Comparison of ENCODE assay signal across 12 mouse cellular contexts in the genomic region with DNA sequence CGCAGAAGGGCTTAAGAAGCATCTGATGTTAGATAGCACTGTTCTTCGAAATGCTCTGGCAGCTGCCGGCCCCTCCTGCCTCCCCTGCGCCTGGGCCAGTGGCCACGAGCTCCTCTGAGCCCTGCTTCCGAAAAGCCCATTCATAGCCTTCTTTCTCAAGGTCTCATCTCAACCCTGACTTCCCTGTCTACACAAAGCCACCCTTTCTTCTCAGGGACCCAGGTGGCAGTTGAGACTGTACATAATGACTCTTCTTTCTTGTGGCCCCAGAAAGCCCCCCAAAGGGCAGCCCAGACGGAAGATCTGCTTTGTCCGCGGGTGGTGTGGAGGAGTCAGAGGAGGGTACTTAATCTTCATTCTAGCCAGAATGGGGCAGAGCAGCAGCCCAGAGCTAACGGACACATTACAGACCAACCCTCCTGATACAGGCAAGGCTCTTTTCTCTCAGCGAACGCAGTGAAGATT. TPM values are rescaled to one million over a fixed set of nuclear protein-coding genes. Genes with fewer than 3 reads are reported as not detected.
A peak's percentile ranks its signal among the peaks of the same experiment; 100 is the strongest.
DNase-seq lines count a peak whose midpoint lies in the region; ATAC-seq lines count a peak whose summit lies in the region.
"Had no signal": no experiment of that assay in that cellular context is flagged by ENCODE, and none has a peak within 500 bp of the region (broad histone marks: within the 10 kb centered on the region; RNA-seq: fewer than 3 reads in every experiment).

No protein-coding gene starts in this region.

- DNase-seq in cerebellum, postnatal 10 days = peak; percentile 69 to 77
- DNase-seq in cerebellum, adult 9-10 months = no peak
- no peak for DNase-seq in midbrain, embryonic 10.5 days (ENCODE audit: low spot score)
- no peak for DNase-seq in midbrain, embryonic 11.5 days (ENCODE audit: low spot score, missing footprints)
- no peak for DNase-seq in midbrain, embryonic 14.5 days
- DNase-seq in testis, postnatal 14 days (ENCODE audit: low spot score) = peak; percentile 65
- no peak for DNase-seq in gastrocnemius, postnatal 36 days
- no peak for DNase-seq in urinary bladder, postnatal 14 days (ENCODE audit: low spot score)
- DNase-seq: kidney, adult 8-10 months; lung, adult 2 months had no signal

- intact Hi-C loops in gastrocnemius, postnatal 36 days (cut with DNase I) = loop anchor here (10.0 kb wide), 2 partner anchors 78 to 398 kb away; no protein-coding TSS in a partner anchor

- H3K27ac ChIP-seq in midbrain, embryonic 10.5 days (replicated peaks) = peak overlapping the region; percentile 69
- H3K27ac ChIP-seq in midbrain, embryonic 11.5 days (ENCODE audit: low read depth, low read length) = no peak overlapping the region
- peak overlapping the region; percentile 45; the same call in 1 of the 2 replicates for H3K27ac ChIP-seq in midbrain, embryonic 14.5 days (replicated peaks; ENCODE audit: low read depth, low read length)
- H3K27ac ChIP-seq: embryonic facial prominence, embryonic 12.5 days had no signal

- no peak overlapping the region for H3K4me2 ChIP-seq in midbrain, embryonic 11.5 days
- no peak overlapping the region for H3K4me2 ChIP-seq in midbrain, embryonic 14.5 days (ENCODE audit: low read length)
- H3K4me2 ChIP-seq: embryonic facial prominence, embryonic 12.5 days had no signal

- 0 out of 2 replicates have a peak, but pooled peaks cover 4% of the 10 kb centered on the region for H3K9me3 ChIP-seq in midbrain, embryonic 10.5 days (replicated peaks)
- no peaks in the 10 kb centered on the region for H3K9me3 ChIP-seq in midbrain, embryonic 11.5 days (ENCODE audit: control insufficient read depth, low read length)
- no peaks in the 10 kb centered on the region for H3K9me3 ChIP-seq in midbrain, embryonic 14.5 days (ENCODE audit: control insufficient read depth, low read length)
- H3K9me3 ChIP-seq: embryonic facial prominence, embryonic 12.5 days; G1E had no signal

- ATAC-seq in midbrain, embryonic 11.5 days (ENCODE audit: low FRiP score) = no peak
- no peak for ATAC-seq in midbrain, embryonic 14.5 days (ENCODE audit: low FRiP score, low TSS enrichment)

- no peak overlapping the region for H3K4me3 ChIP-seq in midbrain, embryonic 10.5 days
- H3K4me3 ChIP-seq in midbrain, embryonic 11.5 days (ENCODE audit: low read depth, low read length) = no peak overlapping the region
- no peak overlapping the region for H3K4me3 ChIP-seq in midbrain, embryonic 14.5 days (replicated peaks; ENCODE audit: low read depth, low read length)
- H3K4me3 ChIP-seq: embryonic facial prominence, embryonic 12.5 days had no signal

- peaks cover 18% of the 10 kb centered on the region for H3K4me1 ChIP-seq in midbrain, embryonic 10.5 days
- no peaks in the 10 kb centered on the region for H3K4me1 ChIP-seq in midbrain, embryonic 11.5 days (ENCODE audit: control insufficient read depth, insufficient read depth, low read length)
- H3K4me1 ChIP-seq in midbrain, embryonic 14.5 days (ENCODE audit: control insufficient read depth, insufficient read depth, low read length) = no peaks in the 10 kb centered on the region
- H3K4me1 ChIP-seq: embryonic facial prominence, embryonic 12.5 days had no signal

- H3K27me3 ChIP-seq in midbrain, embryonic 10.5 days (ENCODE audit: low read depth, poor library complexity, severe bottlenecking) = no peaks in the 10 kb centered on the region
- H3K27me3 ChIP-seq in midbrain, embryonic 11.5 days (ENCODE audit: control insufficient read depth, insufficient read depth, low read length) = no peaks in the 10 kb centered on the region
- no peaks in the 10 kb centered on the region for H3K27me3 ChIP-seq in midbrain, embryonic 14.5 days (ENCODE audit: control insufficient read depth, insufficient read depth, low read length)
- H3K27me3 ChIP-seq: embryonic facial prominence, embryonic 12.5 days had no signal

- no peaks in the 10 kb centered on the region for H3K36me3 ChIP-seq in midbrain, embryonic 10.5 days
- no peaks in the 10 kb centered on the region for H3K36me3 ChIP-seq in midbrain, embryonic 11.5 days (ENCODE audit: control insufficient read depth, insufficient read depth, low read length)
- no peaks in the 10 kb centered on the region for H3K36me3 ChIP-seq in midbrain, embryonic 14.5 days (ENCODE audit: control insufficient read depth, insufficient read depth, low read length)
- H3K36me3 ChIP-seq: embryonic facial prominence, embryonic 12.5 days; G1E had no signal

- H3K9ac ChIP-seq in midbrain, embryonic 11.5 days (ENCODE audit: low read length) = no peak overlapping the region
- no peak overlapping the region for H3K9ac ChIP-seq in midbrain, embryonic 14.5 days (replicated peaks; ENCODE audit: low read length)
- H3K9ac ChIP-seq: embryonic facial prominence, embryonic 12.5 days had no signal

- WGBS in midbrain, embryonic 10.5 days = 68% methylated on average over 12 of the region's 12 CpGs
- WGBS in midbrain, embryonic 11.5 days = 64% methylated on average over 12 of the region's 12 CpGs
- 35% methylated on average over 12 of the region's 12 CpGs for WGBS in midbrain, embryonic 14.5 days

RNA-seq across cellular contexts. Expression of a gene that starts 11.7 kb away (rescaled TPM):
- polyA plus RNA-seq in midbrain, embryonic 10.5 days (2016; fragmentation: Nextera tagmentation; extraction: Ambion mirVana) = 45.1 and 45.6 TPM in 2 replicates
- polyA plus RNA-seq in midbrain, embryonic 11.5 days (2014; fragmentation: Nextera tagmentation; extraction: Ambion mirVana) = 32.8 and 40.2 TPM in 2 replicates
- 43.4 and 43.5 TPM in 2 replicates for polyA plus RNA-seq in midbrain, embryonic 14.5 days (2014; fragmentation: Nextera tagmentation; extraction: Ambion mirVana)
- 1 to 10 TPM; 2.8 to 3.1 TPM for total RNA-seq in gastrocnemius, postnatal 36 days (2021)

RNA-seq across cellular contexts. Expression of a gene that starts 39.8 kb away (rescaled TPM):
- polyA plus RNA-seq in midbrain, embryonic 10.5 days (2016; fragmentation: Nextera tagmentation; extraction: Ambion mirVana) = 38.7 and 40.3 TPM in 2 replicates
- 19.2 and 24.9 TPM in 2 replicates for polyA plus RNA-seq in midbrain, embryonic 11.5 days (2014; fragmentation: Nextera tagmentation; extraction: Ambion mirVana)
- 50.5 and 52.4 TPM in 2 replicates for polyA plus RNA-seq in midbrain, embryonic 14.5 days (2014; fragmentation: Nextera tagmentation; extraction: Ambion mirVana)
- 10 to 100 TPM; 15.2 to 15.8 TPM for total RNA-seq in gastrocnemius, postnatal 36 days (2021)

RNA-seq across cellular contexts. Expression of a gene that starts 49.7 kb away (rescaled TPM):
- polyA plus RNA-seq in midbrain, embryonic 10.5 days (2016; fragmentation: Nextera tagmentation; extraction: Ambion mirVana) = 8.4 and 13.5 TPM in 2 replicates
- 12.9 and 14.2 TPM in 2 replicates for polyA plus RNA-seq in midbrain, embryonic 11.5 days (2014; fragmentation: Nextera tagmentation; extraction: Ambion mirVana)
- polyA plus RNA-seq in midbrain, embryonic 14.5 days (2014; fragmentation: Nextera tagmentation; extraction: Ambion mirVana) = 105 and 178 TPM in 2 replicates
- under 1 TPM in 1 of 2 experiments, not detected in 1; 0.18 TPM for total RNA-seq in gastrocnemius, postnatal 36 days (2021)

Comparison
In these comparisons a context has a peak if more than half of its experiments do, and no peak if none do; other contexts are left out.
1. DNase-seq: peak in cerebellum, postnatal 10 days (2 of 2) and testis, postnatal 14 days (single experiment); none in cerebellum, adult 9-10 months (single experiment), midbrain, embryonic 10.5 days (single experiment), midbrain, embryonic 11.5 days (single experiment), midbrain, embryonic 14.5 days (single experiment), gastrocnemius, postnatal 36 days (0 of 2) and urinary bladder, postnatal 14 days (single experiment).